Mouse (Mus musculus): ENCODE measurements around the gene Tbc1d16. TPM values are rescaled to one million over a fixed set of nuclear protein-coding genes. Genes with fewer than 3 reads are reported as not detected.

The Tbc1d16 gene
- polyA plus RNA-seq, 1 experiment from 2014 or later, result 18.7 TPM

- no peaks in the 10 kb centered on the region for H3K27me3 ChIP-seq (replicated peaks)
- H3K4me3 ChIP-seq (replicated peaks), result no peak overlapping the region
- WGBS, result 85% methylated on average over 13 of the region's 13 CpGs
- no peaks in the 10 kb centered on the region for H3K9me3 ChIP-seq
- H3K9ac ChIP-seq, result no peak overlapping the region
- no peak overlapping the region for H3K4me2 ChIP-seq
- H3K4me1 ChIP-seq, result 0 out of 2 replicates have a peak, but pooled peaks cover 4% of the 10 kb centered on the region
- no peak for ATAC-seq (ENCODE audit: insufficient read depth, low FRiP score, low read depth)
- peaks cover 23% of the 10 kb centered on the region; the same call in 1 of the 2 replicates for H3K36me3 ChIP-seq
- no peak overlapping the region for H3K27ac ChIP-seq
Measured at GRCm38 (mm10) chr11:119148829-119149228, 79.5 kb downstream of the Tbc1d16 start.

GRCm38 (mm10) chr11:119147153-119147552, 81.1 kb downstream of the Tbc1d16 start:
- Histone ChIP-seq H3K4me1 (0 out of 2 replicates have a peak, but pooled peaks cover 4% of the 10 kb centered on the region), H3K4me3 (replicated peaks) (no peak overlapping the region), H3K9me3 (no peaks in the 10 kb centered on the region), H3K27me3 (replicated peaks) (no peaks in the 10 kb centered on the region), H3K27ac (no peak overlapping the region), H3K4me2 (no peak overlapping the region), H3K9ac (no peak overlapping the region), H3K36me3 (peaks cover 14% of the 10 kb centered on the region; the same call in 1 of the 2 replicates)
- WGBS, result 91% methylated on average over 8 of the region's 8 CpGs
- no peak for ATAC-seq (ENCODE audit: insufficient read depth, low FRiP score, low read depth)

- Histone ChIP-seq H3K4me3 (replicated peaks) (no peak overlapping the region), H3K9ac (no peak overlapping the region), H3K27me3 (replicated peaks) (no peaks in the 10 kb centered on the region), H3K9me3 (no peaks in the 10 kb centered on the region), H3K4me2 (no peak overlapping the region), H3K27ac (no peak overlapping the region), H3K36me3 (peaks cover 14% of the 10 kb centered on the region; the same call in 1 of the 2 replicates), H3K4me1 (0 out of 2 replicates have a peak, but pooled peaks cover 4% of the 10 kb centered on the region)
- 39% methylated on average over 12 of the region's 12 CpGs for WGBS
- 0 out of 2 replicates have a peak, but pooled peaks have one; percentile 7 for ATAC-seq (ENCODE audit: insufficient read depth, low FRiP score, low read depth)
Measured at GRCm38 (mm10) chr11:119146140-119146539, 82.2 kb downstream of the Tbc1d16 start.

GRCm38 (mm10) chr11:119144801-119145475, 83.4 kb downstream of the Tbc1d16 start:
- ATAC-seq (ENCODE audit: insufficient read depth, low FRiP score, low read depth), result no peak
- Histone ChIP-seq H3K4me1 (0 out of 2 replicates have a peak, but pooled peaks cover 4% of the 10 kb centered on the region), H3K4me3 (replicated peaks) (no peak overlapping the region), H3K9me3 (no peaks in the 10 kb centered on the region), H3K4me2 (no peak overlapping the region), H3K27ac (peak overlapping the region; percentile 22; the same call in 1 of the 2 replicates), H3K9ac (no peak overlapping the region), H3K27me3 (replicated peaks) (no peaks in the 10 kb centered on the region), H3K36me3 (peaks cover 10% of the 10 kb centered on the region; the same call in 1 of the 2 replicates)
- 79% methylated on average over 16 of the region's 16 CpGs for WGBS

GRCm38 (mm10) chr11:119143376-119144002, 84.8 kb downstream of the Tbc1d16 start:
- no peak for ATAC-seq (ENCODE audit: insufficient read depth, low FRiP score, low read depth)
- Histone ChIP-seq H3K27me3 (replicated peaks) (no peaks in the 10 kb centered on the region), H3K9ac (no peak overlapping the region), H3K9me3 (no peaks in the 10 kb centered on the region), H3K4me3 (replicated peaks) (no peak overlapping the region), H3K4me2 (no peak overlapping the region), H3K27ac (no peak overlapping the region), H3K4me1 (0 out of 2 replicates have a peak, but pooled peaks cover 4% of the 10 kb centered on the region), H3K36me3 (0 out of 2 replicates have a peak, but pooled peaks cover 6% of the 10 kb centered on the region)
- 78% methylated on average over 16 of the region's 16 CpGs for WGBS

- Histone ChIP-seq H3K9ac (no peak overlapping the region), H3K4me1 (0 out of 2 replicates have a peak, but pooled peaks cover 4% of the 10 kb centered on the region), H3K4me2 (no peak overlapping the region), H3K4me3 (replicated peaks) (no peak overlapping the region), H3K27me3 (replicated peaks) (no peaks in the 10 kb centered on the region), H3K9me3 (no peaks in the 10 kb centered on the region), H3K27ac (no peak overlapping the region), H3K36me3 (0 out of 2 replicates have a peak, but pooled peaks cover 5% of the 10 kb centered on the region)
- no peak for ATAC-seq (ENCODE audit: insufficient read depth, low FRiP score, low read depth)
- WGBS, result 85% methylated on average over 8 of the region's 8 CpGs
Measured at GRCm38 (mm10) chr11:119142615-119143014, 85.7 kb downstream of the Tbc1d16 start.

- H3K9ac ChIP-seq, result no peak overlapping the region
- WGBS, result 76% methylated on average over 6 of the region's 6 CpGs
- no peaks in the 10 kb centered on the region for H3K27me3 ChIP-seq (replicated peaks)
- ATAC-seq (ENCODE audit: insufficient read depth, low FRiP score, low read depth), result no peak
- H3K4me3 ChIP-seq (replicated peaks), result no peak overlapping the region
- no peaks in the 10 kb centered on the region for H3K36me3 ChIP-seq
- no peak overlapping the region for H3K4me2 ChIP-seq
- no peaks in the 10 kb centered on the region for H3K9me3 ChIP-seq
- no peak overlapping the region for H3K27ac ChIP-seq
- H3K4me1 ChIP-seq, result peaks cover 6% of the 10 kb centered on the region; the same call in 1 of the 2 replicates
Measured at GRCm38 (mm10) chr11:119139026-119139425, 89.3 kb downstream of the Tbc1d16 start.

GRCm38 (mm10) chr11:119138205-119138604, 90.1 kb downstream of the Tbc1d16 start:
- H3K9ac ChIP-seq, result no peak overlapping the region
- H3K27ac ChIP-seq, result no peak overlapping the region
- 65% methylated on average over 9 of the region's 9 CpGs for WGBS
- no peak for ATAC-seq (ENCODE audit: insufficient read depth, low FRiP score, low read depth)
- peaks cover 9% of the 10 kb centered on the region; the same call in 1 of the 2 replicates for H3K4me1 ChIP-seq
- no peaks in the 10 kb centered on the region for H3K27me3 ChIP-seq (replicated peaks)
- H3K4me2 ChIP-seq, result no peak overlapping the region
- no peak overlapping the region for H3K4me3 ChIP-seq (replicated peaks)
- no peaks in the 10 kb centered on the region for H3K36me3 ChIP-seq
- no peaks in the 10 kb centered on the region for H3K9me3 ChIP-seq

GRCm38 (mm10) chr11:119134586-119134985, 93.7 kb downstream of the Tbc1d16 start:
- Histone ChIP-seq H3K36me3 (no peaks in the 10 kb centered on the region), H3K27me3 (replicated peaks) (0 out of 2 replicates have a peak, but pooled peaks cover 6% of the 10 kb centered on the region), H3K4me2 (peak overlapping the region; percentile 27), H3K4me3 (replicated peaks) (no peak overlapping the region), H3K27ac (peak overlapping the region; percentile 74), H3K4me1 (peaks cover 20% of the 10 kb centered on the region), H3K9me3 (no peaks in the 10 kb centered on the region), H3K9ac (no peak overlapping the region)
- peak; percentile 73 for ATAC-seq (ENCODE audit: insufficient read depth, low FRiP score, low read depth)
- WGBS, result 35% methylated on average over 17 of the region's 17 CpGs

GRCm38 (mm10) chr11:119133437-119134221, 94.7 kb downstream of the Tbc1d16 start:
- 0 out of 2 replicates have a peak, but pooled peaks cover 6% of the 10 kb centered on the region for H3K27me3 ChIP-seq (replicated peaks)
- H3K9ac ChIP-seq, result no peak overlapping the region
- 0 out of 2 replicates have a peak, but pooled peaks have one; percentile 24 for ATAC-seq (ENCODE audit: insufficient read depth, low FRiP score, low read depth)
- H3K4me2 ChIP-seq, result no peak overlapping the region
- H3K9me3 ChIP-seq, result no peaks in the 10 kb centered on the region
- peak overlapping the region; percentile 58 for H3K27ac ChIP-seq
- no peaks in the 10 kb centered on the region for H3K36me3 ChIP-seq
- H3K4me3 ChIP-seq (replicated peaks), result no peak overlapping the region
- 71% methylated on average over 5 of the region's 5 CpGs for WGBS
- peaks cover 29% of the 10 kb centered on the region for H3K4me1 ChIP-seq

GRCm38 (mm10) chr11:119132198-119133035, 95.9 kb downstream of the Tbc1d16 start:
- Histone ChIP-seq H3K4me1 (peaks cover 41% of the 10 kb centered on the region), H3K9me3 (no peaks in the 10 kb centered on the region), H3K27me3 (replicated peaks) (0 out of 2 replicates have a peak, but pooled peaks cover 6% of the 10 kb centered on the region), H3K27ac (no peak overlapping the region), H3K4me3 (replicated peaks) (no peak overlapping the region), H3K36me3 (no peaks in the 10 kb centered on the region), H3K4me2 (no peak overlapping the region), H3K9ac (no peak overlapping the region)
- no peak for ATAC-seq (ENCODE audit: insufficient read depth, low FRiP score, low read depth)
- 76% methylated on average over 14 of the region's 14 CpGs for WGBS
